Mouse (Mus musculus) layer of hippocampus, adult 18-20 months (tissue): ENCODE measurements around the gene Krtap3-1. TPM values are rescaled to one million over a fixed set of nuclear protein-coding genes. Genes with fewer than 3 reads are reported as not detected.
"Not testable (repeated sequence)": the region's sequence is repeated elsewhere in the genome, so short reads cannot be mapped to it uniquely, and the experiment has no call there.

Source experiments
- DNase-seq, 2 experiments: peaks; one replicate each; pipeline ENCODE4 v3.0.0; 2022; ENCODE audit warnings: low spot score in 2 of 2
- long read RNA-seq: library from polyadenylated mRNA; stranded (forward); transcript quantifications from one replicate; pipeline ENCODE4 v2.0.0, GENCODE M21; 2021
- total RNA-seq, 2 experiments: library from RNA; stranded (reverse); gene quantifications; 2 replicates each; pipeline ENCODE4 v1.2.3; 2021

The Krtap3-1 gene
- total RNA-seq, result not detected
- long read RNA-seq, result 0 reads

GRCm38 (mm10) chr11:99566530-99566929 is at the start of gene Krtap3-1:
Gene Krtap3-1 (minus strand): TSS chr11:99566630.
- DNase-seq, result no peak

GRCm38 (mm10) chr11:99614796-99615363 is 48.5 kb upstream of the Krtap3-1 start, which contains the start of gene Krtap2-4:
Gene Krtap2-4 (minus strand): TSS chr11:99614846.
- no peak for DNase-seq

GRCm38 (mm10) chr11:99610089-99610488 is 43.7 kb upstream of the Krtap3-1 start, which contains the start of gene Gm11937:
Gene Gm11937 (minus strand): TSS chr11:99610189.
- DNase-seq, result not testable (repeated sequence)

GRCm38 (mm10) chr11:99609126-99609525 is 42.7 kb upstream of the Krtap3-1 start:
- peak; percentile 42 to 62 for DNase-seq

GRCm38 (mm10) chr11:99603208-99603607 is 36.8 kb upstream of the Krtap3-1 start, which contains the start of gene Gm11938:
Gene Gm11938 (minus strand): TSS chr11:99603308.
- DNase-seq, result not testable (repeated sequence)

GRCm38 (mm10) chr11:99597742-99598141 is 31.3 kb upstream of the Krtap3-1 start, which contains the start of gene Krtap9-3:
Gene Krtap9-3 (minus strand): TSS chr11:99598105.
- not testable (repeated sequence) for DNase-seq

- no peak for DNase-seq
Observed at GRCm38 (mm10) chr11:99590981-99591380, 24.6 kb upstream of the Krtap3-1 start, which contains the start of gene Krtap1-3. Gene Krtap1-3 (minus strand): TSS chr11:99591339.

GRCm38 (mm10) chr11:99585096-99585495 is 18.7 kb upstream of the Krtap3-1 start:
- DNase-seq, result peak; percentile 46 to 83

- DNase-seq, result no peak
Observed at GRCm38 (mm10) chr11:99583245-99583704, 16.8 kb upstream of the Krtap3-1 start, which contains the start of gene Krtap1-4. Gene Krtap1-4 (minus strand): TSS chr11:99583654.

- no peak for DNase-seq
Observed at GRCm38 (mm10) chr11:99581564-99581963, 15.1 kb upstream of the Krtap3-1 start.

- DNase-seq, result no peak
Observed at GRCm38 (mm10) chr11:99581051-99581450, 14.6 kb upstream of the Krtap3-1 start.

- DNase-seq, result no peak
Observed at GRCm38 (mm10) chr11:99580636-99581035, 14.2 kb upstream of the Krtap3-1 start, which contains the start of gene Krtap1-5. Gene Krtap1-5 (minus strand): TSS chr11:99581016.

GRCm38 (mm10) chr11:99574106-99574505 is 7.7 kb upstream of the Krtap3-1 start:
- peak; percentile 38 to 83 for DNase-seq

GRCm38 (mm10) chr11:99573164-99573563 is 6.7 kb upstream of the Krtap3-1 start:
- peak in 1 of 2 experiments; percentile 4 for DNase-seq

- DNase-seq, result no peak
Observed at GRCm38 (mm10) chr11:99562580-99562979, 3.9 kb downstream of the Krtap3-1 start.

- DNase-seq, result no peak
Observed at GRCm38 (mm10) chr11:99559366-99559765, 7.1 kb downstream of the Krtap3-1 start, which contains the start of gene Gm11939. Gene Gm11939 (minus strand): TSS chr11:99559466.

- DNase-seq, result peak in 1 of 2 experiments; percentile 10
Observed at GRCm38 (mm10) chr11:99557976-99558745, 8.3 kb downstream of the Krtap3-1 start.

GRCm38 (mm10) chr11:99556753-99557152 is 9.7 kb downstream of the Krtap3-1 start, which contains the start of gene Krtap3-2:
Gene Krtap3-2 (minus strand): TSS chr11:99556853.
- no peak for DNase-seq

GRCm38 (mm10) chr11:99556195-99556594 is 10.2 kb downstream of the Krtap3-1 start:
- DNase-seq, result no peak

- DNase-seq, result no peak
Observed at GRCm38 (mm10) chr11:99550765-99551164, 15.7 kb downstream of the Krtap3-1 start, which contains the start of gene Krtap3-3. Gene Krtap3-3 (minus strand): TSS chr11:99550865.

- no peak for DNase-seq
Observed at GRCm38 (mm10) chr11:99547892-99548291, 18.5 kb downstream of the Krtap3-1 start.
